Mouse (Mus musculus) heart, embryonic 16.5 days (tissue): Measurements from ENCODE around the gene Supt5. TPM values are rescaled to one million over a fixed set of nuclear protein-coding genes. Genes with fewer than 3 reads are reported as not detected.
"Not testable (repeated sequence)": the region's sequence is repeated elsewhere in the genome, so short reads cannot be mapped to it uniquely, and the experiment has no call there.

Source experiments
- ATAC-seq: fragments of 200-750 bp; cut with Nextera tagmentation; replicated peaks from 2 replicates; pipeline ENCODE4 v1.8.0; 2017; ENCODE audit warnings: moderate number of reproducible peaks; ENCODE audit not compliant: insufficient read depth, low FRiP score; ENCODE audit errors: extremely low read depth
- H3K27ac ChIP-seq: fragments of 300-500 bp; sonication (generic); 2 replicates; pipeline ENCODE4 v1.5.1; 2014; ENCODE audit warnings: mild to moderate bottlenecking, low read length, control low read depth, moderate library complexity
- H3K27me3 ChIP-seq: fragments of 300-500 bp; sonication (generic); 2 replicates; pipeline ENCODE4 v1.6.1; 2014; ENCODE audit warnings: low read length, mixed read lengths; ENCODE audit not compliant: control insufficient read depth, insufficient read depth
- H3K36me3 ChIP-seq: fragments of 300-500 bp; sonication (generic); 2 replicates; pipeline ENCODE4 v1.6.1; 2014; ENCODE audit not compliant: control insufficient read depth, insufficient read depth
- H3K4me1 ChIP-seq: fragments of 300-500 bp; sonication (generic); 2 replicates; pipeline ENCODE4 v1.6.1; 2014; ENCODE audit warnings: low read length, mixed read lengths; ENCODE audit not compliant: control insufficient read depth, insufficient read depth
- H3K4me2 ChIP-seq: fragments of 300-500 bp; sonication (generic); 2 replicates; pipeline ENCODE4 v1.6.1; 2014; ENCODE audit warnings: low read depth, mild to moderate bottlenecking, control low read depth, low read length
- H3K4me3 ChIP-seq: fragments of 300-500 bp; sonication (generic); 2 replicates; pipeline ENCODE4 v1.5.1; 2014; ENCODE audit warnings: mild to moderate bottlenecking, control low read depth, low read length
- H3K9ac ChIP-seq: fragments of 300-500 bp; sonication (generic); 2 replicates; pipeline ENCODE4 v1.6.1; 2014; ENCODE audit warnings: low read length, control low read depth
- H3K9me3 ChIP-seq: fragments of 300-500 bp; sonication (generic); replicated peaks from 2 replicates; pipeline ENCODE4 v1.6.1; 2016; ENCODE audit warnings: low read length; ENCODE audit not compliant: control insufficient read depth
- WGBS: fragments of 180-500 bp; shearing (Covaris S2); extraction: QIAGEN DNeasy Blood & Tissue Kit; methylation state at CpG from one replicate; pipeline ENCODE4 v1.1.7; 2014; 5-methylcytosine and 5-hydroxymethylcytosine counted together
- polyA plus RNA-seq: library from polyadenylated mRNA; unstranded; fragments of >200 nt; fragmentation: Nextera tagmentation; extraction: Ambion mirVana; gene quantifications from 2 replicates; pipeline ENCODE4 v1.2.1, GENCODE M21; 2015

Supt5 gene
- polyA plus RNA-seq = 62.8 and 66.2 TPM in 2 replicates

- Histone ChIP-seq H3K27ac (peak within 1 kb of the TSS; percentile 95), H3K4me1 (peaks cover 14% of the 10 kb centered on the region), H3K4me3 (peak within 1 kb of the TSS; percentile 90), H3K9ac (peak within 1 kb of the TSS; percentile 97), H3K27me3 (no peaks in the 10 kb centered on the region), H3K4me2 (peak within 1 kb of the TSS; percentile 76), H3K9me3 (no peaks in the 10 kb centered on the region), H3K36me3 (no peaks in the 10 kb centered on the region)
- peak; percentile 98 for ATAC-seq
- 0% methylated on average over 77 of the region's 77 CpGs for WGBS
Observed at GRCm38 (mm10) chr7:28338108-28338998, at the start of gene Supt5. Gene Supt5 (minus strand): TSS chr7:28338746.

DNA sequence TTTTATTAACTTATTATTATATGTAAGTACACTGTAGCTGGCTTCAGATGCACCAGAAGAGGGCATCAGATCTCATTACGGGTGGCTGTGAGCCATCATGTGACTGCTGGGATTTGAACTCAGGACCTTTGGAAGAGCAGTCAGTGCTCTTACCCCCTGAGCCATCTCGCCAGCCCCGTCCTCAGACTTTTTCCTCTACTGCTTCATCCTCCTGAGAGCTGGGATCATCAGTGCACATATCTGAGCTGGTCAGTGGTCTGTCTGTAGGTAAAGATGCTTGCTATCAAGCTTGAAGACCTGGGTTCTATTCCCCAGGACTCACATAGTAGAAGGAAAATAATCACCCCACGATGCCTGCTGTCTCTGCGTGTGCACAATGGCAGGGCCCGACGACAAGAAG is 48.8 kb upstream of the Supt5 start:
- 88% methylated on average over 7 of the region's 7 CpGs for WGBS
- not testable (repeated sequence) for ATAC-seq

DNA sequence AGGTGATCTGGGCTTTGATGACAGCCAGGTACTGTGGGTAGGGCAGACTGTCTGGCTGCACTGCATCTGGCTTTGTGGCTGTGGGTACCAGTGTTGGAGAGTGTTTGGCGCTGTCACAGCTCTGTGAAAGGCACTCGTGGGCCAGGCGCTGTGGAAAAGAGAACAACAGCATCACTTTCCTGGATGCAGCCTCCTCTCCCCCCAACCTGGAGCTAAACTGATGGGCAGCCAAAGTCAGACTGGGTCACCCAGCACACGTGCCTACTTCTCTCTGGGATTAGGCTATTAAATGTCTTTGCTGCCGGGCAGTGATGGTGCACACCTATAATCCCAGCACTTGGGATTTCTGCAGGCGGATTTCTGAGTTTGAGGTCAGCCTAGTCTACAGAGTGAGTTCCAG is 48.3 kb upstream of the Supt5 start:
- not testable (repeated sequence) for ATAC-seq, H3K9me3 ChIP-seq, H3K4me2 ChIP-seq, H3K4me3 ChIP-seq, H3K27me3 ChIP-seq, H3K9ac ChIP-seq, H3K27ac ChIP-seq
- WGBS = 74% methylated on average over 6 of the region's 6 CpGs
- Histone ChIP-seq H3K36me3 (peaks cover 29% of the 10 kb centered on the region), H3K4me1 (peaks cover 26% of the 10 kb centered on the region)

More for the DNA sequence above, 48.8 kb upstream of the Supt5 start:
- H3K4me3 ChIP-seq, H3K4me2 ChIP-seq, H3K9me3 ChIP-seq, H3K27ac ChIP-seq, H3K9ac ChIP-seq, H3K27me3 ChIP-seq: not testable (repeated sequence)
- H3K36me3 ChIP-seq = peaks cover 29% of the 10 kb centered on the region
- H3K4me1 ChIP-seq = peaks cover 24% of the 10 kb centered on the region

GRCm38 (mm10) chr7:28386462-28386861 is 47.9 kb upstream of the Supt5 start:
- peak; percentile 31 for ATAC-seq
- Histone ChIP-seq H3K9ac (no peak overlapping the region), H3K4me1 (peaks cover 26% of the 10 kb centered on the region), H3K27ac (peak overlapping the region; percentile 58), H3K36me3 (peaks cover 29% of the 10 kb centered on the region), H3K4me2 (no peak overlapping the region), H3K9me3 (no peaks in the 10 kb centered on the region), H3K4me3 (no peak overlapping the region), H3K27me3 (no peaks in the 10 kb centered on the region)
- 10% methylated on average over 4 of the region's 4 CpGs for WGBS

DNA sequence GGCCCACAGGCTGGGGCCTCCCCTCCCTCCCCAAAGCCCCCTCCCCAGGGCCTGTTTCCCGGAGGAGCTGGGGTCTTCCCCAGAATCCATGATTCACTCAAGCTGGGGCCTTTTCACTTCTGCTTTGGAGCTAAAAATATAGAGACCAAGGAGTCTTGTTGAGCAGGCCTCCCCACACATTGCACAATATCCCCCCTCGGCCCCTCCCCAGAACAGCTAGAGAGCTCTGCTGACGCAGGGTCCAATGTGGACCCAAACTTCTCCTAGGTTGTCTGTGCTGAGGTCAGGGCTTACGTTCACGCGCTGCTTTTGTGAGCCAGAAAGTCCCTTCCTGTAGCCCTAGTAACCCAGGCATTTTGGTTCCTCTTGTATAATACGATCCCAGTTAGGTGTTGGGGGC is 47.5 kb upstream of the Supt5 start:
- no peak overlapping the region for H3K9ac ChIP-seq
- 76% methylated on average over 7 of the region's 7 CpGs for WGBS
- no peak for ATAC-seq
- no peak overlapping the region for H3K4me3 ChIP-seq
- no peak overlapping the region for H3K4me2 ChIP-seq
- no peaks in the 10 kb centered on the region for H3K27me3 ChIP-seq
- no peaks in the 10 kb centered on the region for H3K9me3 ChIP-seq
- H3K27ac ChIP-seq = peak overlapping the region; percentile 58
- H3K4me1 ChIP-seq = peaks cover 28% of the 10 kb centered on the region
- peaks cover 29% of the 10 kb centered on the region for H3K36me3 ChIP-seq

- H3K36me3 ChIP-seq = peaks cover 26% of the 10 kb centered on the region
- no peak overlapping the region for H3K4me2 ChIP-seq
- no peaks in the 10 kb centered on the region for H3K9me3 ChIP-seq
- H3K27me3 ChIP-seq = no peaks in the 10 kb centered on the region
- H3K4me3 ChIP-seq = no peak overlapping the region
- 92% methylated on average over 9 of the region's 9 CpGs for WGBS
- peaks cover 36% of the 10 kb centered on the region for H3K4me1 ChIP-seq
- no peak overlapping the region for H3K9ac ChIP-seq
- H3K27ac ChIP-seq = peak overlapping the region; percentile 22; the same call in 1 of the 2 replicates
- ATAC-seq = no peak
Observed at GRCm38 (mm10) chr7:28385196-28385595, 46.6 kb upstream of the Supt5 start.

DNA sequence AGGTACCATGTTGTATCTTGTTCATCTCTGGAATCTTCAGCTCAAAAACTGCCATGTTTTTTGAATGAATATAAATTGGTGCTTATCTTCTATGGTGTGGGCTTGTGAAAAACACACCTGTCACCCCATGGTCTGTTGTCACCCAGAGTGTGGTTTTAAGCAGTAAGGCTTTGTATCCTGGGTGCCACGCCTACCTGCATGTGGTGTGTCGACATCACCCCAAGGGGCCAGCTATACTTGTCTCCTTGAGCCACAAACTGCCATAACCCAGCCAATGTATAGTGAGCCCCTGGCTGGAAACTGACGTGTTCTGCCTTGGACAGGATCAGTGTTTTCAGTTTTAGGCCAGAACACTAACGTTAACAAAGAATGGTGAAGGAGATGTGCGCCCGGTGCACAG is 45.6 kb upstream of the Supt5 start:
- no peak for ATAC-seq

DNA sequence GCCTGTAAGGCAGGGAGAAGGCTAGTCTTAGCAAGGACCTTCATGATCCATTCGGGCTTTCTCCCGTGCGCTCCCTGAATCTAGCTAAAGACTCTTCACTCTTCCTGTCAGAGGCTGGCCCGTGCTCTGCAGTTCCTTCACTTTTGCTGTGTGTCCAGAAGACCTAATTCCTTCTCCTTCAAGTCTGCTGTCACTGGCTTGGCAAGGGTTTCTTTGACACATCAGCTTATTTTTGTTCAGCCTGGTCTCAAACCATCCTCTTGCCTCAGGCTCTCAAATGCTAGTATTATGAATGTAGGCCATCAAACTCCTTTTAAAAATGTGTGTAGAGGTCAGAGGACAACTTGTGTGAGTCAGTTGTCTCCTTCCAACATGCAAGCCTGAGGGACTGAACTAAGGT is 45.1 kb upstream of the Supt5 start:
- Histone ChIP-seq H3K4me2 (no peak overlapping the region), H3K9me3 (no peaks in the 10 kb centered on the region), H3K36me3 (peaks cover 14% of the 10 kb centered on the region; the same call in 1 of the 2 replicates), H3K9ac (peak overlapping the region; percentile 70), H3K4me1 (peaks cover 44% of the 10 kb centered on the region), H3K27me3 (no peaks in the 10 kb centered on the region), H3K27ac (peak overlapping the region; percentile 97), H3K4me3 (no peak overlapping the region)
- ATAC-seq = no peak
- WGBS = 68% methylated on average over 4 of the region's 4 CpGs

More for the DNA sequence above, 45.6 kb upstream of the Supt5 start:
- Histone ChIP-seq H3K4me1 (peaks cover 44% of the 10 kb centered on the region), H3K27me3 (no peaks in the 10 kb centered on the region), H3K27ac (peak overlapping the region; percentile 97; the same call in 1 of the 2 replicates), H3K4me3 (no peak overlapping the region), H3K9me3 (no peaks in the 10 kb centered on the region), H3K9ac (no peak overlapping the region), H3K36me3 (peaks cover 19% of the 10 kb centered on the region; the same call in 1 of the 2 replicates), H3K4me2 (no peak overlapping the region)
- WGBS = 80% methylated on average over 6 of the region's 6 CpGs

- no peak for ATAC-seq
- peak overlapping the region; percentile 66 for H3K4me2 ChIP-seq
- H3K9ac ChIP-seq = peak overlapping the region; percentile 70
- no peaks in the 10 kb centered on the region for H3K9me3 ChIP-seq
- peak overlapping the region; percentile 97 for H3K27ac ChIP-seq
- H3K4me1 ChIP-seq = peaks cover 48% of the 10 kb centered on the region
- H3K4me3 ChIP-seq = peak overlapping the region; percentile 42
- peaks cover 8% of the 10 kb centered on the region; the same call in 1 of the 2 replicates for H3K36me3 ChIP-seq
- WGBS = 10% methylated on average over 11 of the region's 11 CpGs
- H3K27me3 ChIP-seq = no peaks in the 10 kb centered on the region
Observed at GRCm38 (mm10) chr7:28382981-28383396, 44.4 kb upstream of the Supt5 start.
